Mouse (Mus musculus) erythroid progenitor cell, adult 5-6 weeks (primary cell): ENCODE results near the gene Otc. TPM values are rescaled to one million over a fixed set of nuclear protein-coding genes. Genes with fewer than 3 reads are reported as not detected.

ENCODE experiments used
- ATAC-seq: replicated peaks from 2 replicates; pipeline ENCODE4 v1.8.0; 2016; ENCODE audit warnings: moderate number of reproducible peaks, mild to moderate bottlenecking, moderate TSS enrichment, inconsistent platforms; ENCODE audit not compliant: poor library complexity, low FRiP score, severe bottlenecking
- total RNA-seq, 2 experiments: library from RNA; stranded (forward) in 1 of 2; stranded (reverse) in 1 of 2; fragments of 150-400 nt in 1 of 2; fragments of 186-747, 209-891 nt in 1 of 2; gene quantifications; 2 replicates each; pipeline versions ENCODE4 v1.2.3 to v1.2.4; 2015 to 2017; ENCODE audit warnings: low replicate concordance in 2 of 2

Gene Otc
- total RNA-seq (2015; ENCODE audit: low replicate concordance) (not detected in 2 replicates), total RNA-seq (2017; ENCODE audit: low replicate concordance) (not detected in 2 replicates)

DNA sequence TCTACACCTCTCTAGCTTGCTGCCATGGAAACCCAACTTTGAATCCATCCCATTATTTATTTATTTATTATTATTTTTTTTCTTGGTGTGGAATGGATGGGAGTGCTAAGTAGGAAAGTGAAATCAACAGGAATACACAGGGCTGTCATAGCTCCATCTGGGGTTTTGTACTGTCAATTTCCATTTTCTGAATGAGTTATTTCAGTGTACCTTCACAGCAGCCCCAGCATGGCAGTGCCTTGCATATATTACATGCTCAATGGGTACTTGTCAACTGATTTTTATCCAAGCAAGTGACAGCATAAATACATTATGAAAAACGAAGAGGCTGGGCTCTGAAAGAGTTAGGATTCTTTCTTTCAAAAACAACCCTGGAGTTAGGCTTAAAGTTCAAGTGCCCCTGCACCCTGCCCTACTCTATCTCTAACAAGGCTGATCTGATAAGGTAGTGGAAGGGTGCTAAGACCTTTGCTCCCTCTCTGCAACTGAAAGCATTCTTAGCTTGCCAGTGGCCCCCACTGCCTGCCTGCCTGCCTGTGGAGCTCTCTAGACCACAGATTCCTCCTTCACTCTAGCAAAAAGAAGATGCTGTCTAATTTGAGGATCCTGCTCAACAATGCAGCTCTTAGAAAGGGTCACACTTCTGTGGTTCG, at the start of gene Otc:
Gene Otc (plus strand): TSS at position 454 of the 653 bp plus-strand sequence.
- no peak for ATAC-seq

DNA sequence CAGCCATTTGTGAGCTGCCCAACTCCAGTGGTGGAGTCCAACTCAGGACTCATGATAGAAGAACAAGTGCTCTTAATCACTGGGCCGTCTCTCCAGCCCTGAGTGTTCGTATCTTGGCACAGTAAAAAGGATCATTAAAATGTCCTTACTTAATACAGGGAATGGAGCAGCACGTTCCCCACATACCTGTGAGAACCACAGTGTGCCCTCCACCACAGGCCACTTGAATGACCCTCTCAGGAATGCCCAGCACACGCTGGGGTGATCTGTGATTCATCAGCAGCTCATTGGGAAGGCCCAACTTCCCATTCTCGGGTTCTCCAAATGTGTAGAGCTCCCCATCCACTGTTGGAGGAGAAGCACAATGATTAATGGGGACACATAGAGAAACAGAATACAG, 46.2 kb upstream of the Otc start:
- ATAC-seq, result no peak

DNA sequence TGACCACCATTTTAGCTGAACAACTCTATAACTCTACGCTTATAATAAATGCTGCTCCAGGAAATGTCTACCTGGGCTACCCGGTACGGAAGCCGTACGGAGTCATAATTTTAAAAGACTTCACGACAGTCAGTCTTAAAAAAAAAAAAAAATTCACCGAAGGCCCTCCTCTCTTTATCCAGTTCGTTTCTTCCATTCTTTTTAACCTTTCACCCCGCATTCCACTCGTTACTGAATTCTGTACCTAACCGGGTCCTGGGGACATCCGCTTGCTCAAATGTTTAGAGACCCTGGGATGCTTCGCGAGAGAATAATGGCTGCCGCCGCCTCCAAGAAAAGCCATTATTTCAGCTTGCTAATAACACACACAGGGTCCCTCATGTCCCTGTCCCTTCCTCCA, 36.1 kb upstream of the Otc start:
- ATAC-seq, result no peak

DNA sequence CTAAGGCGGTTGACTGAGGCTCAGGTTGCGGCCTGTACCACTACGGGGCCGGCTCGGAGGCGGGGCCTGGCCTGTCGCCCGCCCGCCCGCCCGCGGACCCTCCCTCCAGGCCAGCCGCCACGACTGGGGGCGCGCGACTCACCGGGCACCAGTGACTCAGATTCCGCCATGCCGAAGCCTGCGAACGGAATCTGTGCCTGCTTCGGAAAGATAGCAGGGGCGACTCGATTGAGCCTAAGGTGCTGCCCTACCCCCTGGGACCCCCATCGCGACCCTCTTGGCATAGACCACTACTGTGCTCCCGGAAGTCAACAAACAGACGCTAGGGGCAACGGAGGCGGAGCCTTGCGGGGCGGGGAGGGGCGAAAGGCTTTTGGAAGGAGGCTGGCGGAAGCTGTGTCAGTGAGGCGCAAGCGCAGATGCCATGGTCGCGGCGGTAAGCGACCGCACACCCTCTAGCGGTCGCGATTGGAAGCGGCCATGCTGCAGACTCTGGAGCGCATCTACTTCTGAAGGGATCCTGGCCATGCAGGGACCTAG, 35.6 kb upstream of the Otc start, which contains the start of gene Rpgr:
Gene Rpgr (minus strand): TSS at position 511 of the 540 bp plus-strand sequence.
- ATAC-seq, result peak; percentile 100

DNA sequence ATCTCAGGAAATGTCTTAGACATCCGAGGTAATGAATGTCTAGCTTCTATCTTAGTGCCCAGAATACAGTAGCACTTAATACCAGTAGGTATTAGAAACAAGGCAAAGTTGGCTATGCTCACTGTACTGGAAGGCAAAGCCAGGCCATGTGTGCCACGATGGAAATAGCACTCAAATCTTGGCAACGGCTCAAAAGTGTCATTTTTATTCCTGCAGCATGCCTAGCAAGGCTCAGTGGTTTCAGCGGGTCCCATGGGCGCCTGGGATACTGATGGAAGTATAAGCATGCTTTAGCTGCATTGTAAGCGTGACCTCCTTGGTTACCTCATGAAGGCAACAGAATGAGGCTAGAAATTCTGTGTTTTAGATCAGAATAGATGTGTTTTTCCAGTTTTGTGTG, 32.8 kb upstream of the Otc start:
- ATAC-seq, result no peak

DNA sequence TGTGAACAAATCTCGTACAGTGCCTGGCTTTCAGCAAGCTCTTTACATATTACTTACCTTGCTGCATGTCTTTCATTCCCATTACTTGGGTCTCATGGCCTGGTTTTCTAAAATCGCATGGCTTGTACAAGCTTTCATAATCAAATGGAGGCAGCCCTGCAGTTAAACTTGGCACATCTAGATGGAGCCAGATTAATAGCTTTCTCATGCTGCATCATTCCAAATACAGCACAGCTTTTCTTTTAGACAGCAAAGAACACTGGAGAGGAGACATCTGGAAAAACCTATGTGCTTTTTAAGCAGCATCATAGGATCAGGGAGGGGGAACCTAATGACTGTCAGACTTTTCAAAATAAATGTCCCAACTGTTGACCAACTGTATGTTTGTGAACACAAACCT, 19.1 kb upstream of the Otc start:
- no peak for ATAC-seq

DNA sequence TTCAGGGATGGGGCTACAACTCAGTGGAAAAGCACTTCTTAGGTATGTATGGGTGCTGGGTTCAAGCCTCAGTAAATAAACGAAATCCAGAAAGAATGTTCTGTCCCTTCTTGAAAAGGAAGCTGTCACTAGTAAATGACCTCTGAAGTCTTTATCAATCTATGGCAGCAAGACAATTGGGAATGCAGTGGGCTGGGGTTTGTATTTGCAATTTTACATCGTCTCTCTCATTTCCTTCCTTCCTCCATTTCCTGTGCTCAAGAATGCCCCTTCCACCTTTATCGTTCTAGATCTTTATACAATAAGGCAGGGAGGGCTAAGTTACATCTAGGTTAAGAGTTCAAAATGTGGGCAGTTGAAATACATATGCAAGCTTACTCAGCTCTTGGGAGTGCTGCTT, 17.5 kb upstream of the Otc start:
- no peak for ATAC-seq

DNA sequence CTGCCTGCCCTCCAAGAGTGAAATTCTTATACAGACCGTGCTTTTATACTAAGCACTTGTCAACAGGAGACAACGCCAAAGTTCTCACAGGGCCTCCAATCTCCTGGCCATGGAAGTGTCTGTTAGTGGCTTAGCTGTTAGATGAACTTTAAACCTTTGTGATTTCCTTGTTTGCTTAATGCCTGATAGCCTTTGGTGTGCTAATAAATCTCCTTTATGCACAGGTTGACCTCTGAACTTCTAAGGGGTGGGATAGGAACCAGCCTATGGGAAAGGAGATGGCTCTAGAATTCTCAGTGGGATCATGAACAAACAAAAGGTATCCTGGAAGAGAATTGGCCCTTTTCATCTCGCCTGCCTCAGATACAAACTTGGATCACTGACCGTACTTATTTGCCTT, 12.6 kb upstream of the Otc start:
- ATAC-seq, result no peak

DNA sequence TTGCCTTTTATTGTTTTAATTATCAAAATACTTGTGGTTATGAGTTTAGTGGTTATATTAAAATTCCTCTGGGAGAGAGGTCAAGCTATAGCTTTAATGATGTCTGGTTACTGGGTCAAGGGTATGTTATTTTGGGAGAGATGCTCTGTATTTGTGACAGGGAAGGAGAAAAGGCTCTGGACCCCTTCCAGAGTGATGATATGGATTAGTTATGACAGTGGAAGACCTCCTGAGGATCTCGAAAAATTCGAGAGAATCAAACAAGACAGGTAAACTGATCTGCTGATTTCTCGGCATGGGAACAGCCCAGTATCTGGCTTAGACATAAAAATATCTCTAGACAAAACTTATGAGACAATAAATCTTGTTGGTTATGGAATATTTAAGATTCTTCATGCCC, 8.2 kb upstream of the Otc start:
- ATAC-seq, result no peak

DNA sequence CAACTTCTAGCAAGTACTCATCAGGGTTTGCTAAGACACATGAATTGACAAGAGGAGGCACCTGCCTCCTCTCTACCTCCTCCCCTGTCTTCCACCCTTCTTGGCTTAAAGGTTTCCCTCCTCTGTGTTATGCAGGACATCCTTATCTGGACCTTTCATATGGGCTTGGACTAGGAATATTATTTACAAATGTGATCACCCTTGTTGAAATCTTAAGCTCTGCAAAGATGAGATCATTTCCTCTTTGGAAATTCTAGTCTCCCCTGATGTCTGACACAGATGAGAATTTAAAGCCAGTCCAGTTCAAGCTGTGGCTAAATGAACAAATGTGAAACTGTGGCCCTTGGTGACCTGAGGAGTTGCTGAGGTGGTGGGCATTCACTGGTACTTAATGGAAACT, 748 bp upstream of the Otc start:
- ATAC-seq, result no peak

DNA sequence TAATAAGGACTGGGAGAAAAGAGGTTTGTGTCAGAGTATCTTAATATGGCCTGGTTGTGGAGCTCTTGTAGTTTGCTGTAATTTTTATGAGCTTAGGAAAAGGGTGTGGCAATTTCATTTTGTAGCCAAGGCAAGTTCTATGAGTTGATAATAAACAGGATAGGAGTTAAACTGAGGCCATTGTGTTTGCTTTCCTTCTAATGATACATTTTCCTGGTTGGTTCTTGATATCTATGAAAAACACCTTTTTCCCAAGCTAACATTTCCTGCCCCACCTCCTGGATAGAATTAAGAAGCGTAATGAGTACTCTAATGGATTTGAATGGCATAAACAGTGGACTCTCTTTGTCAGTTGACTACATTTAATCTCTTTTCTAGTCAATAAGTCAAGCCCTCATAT, 5.7 kb downstream of the Otc start:
- no peak for ATAC-seq

DNA sequence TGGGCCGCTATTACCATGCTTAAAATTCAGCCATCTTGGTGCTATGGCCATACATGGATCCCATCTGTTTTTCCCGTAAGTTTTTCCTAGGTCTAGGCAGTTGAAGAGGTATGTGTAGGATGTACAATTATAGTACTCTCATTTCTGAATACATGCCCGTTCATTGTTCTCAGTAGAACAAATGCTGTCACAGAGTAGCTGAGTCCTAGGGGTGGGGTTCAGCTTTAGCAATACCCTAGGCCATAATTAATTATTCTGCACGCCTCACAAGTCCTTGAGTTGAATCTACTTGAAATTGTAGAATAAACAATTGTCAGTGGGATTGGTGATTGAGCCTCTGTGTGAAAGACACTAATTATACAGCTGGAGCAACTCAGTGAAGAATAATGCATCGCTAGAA, 6.2 kb downstream of the Otc start:
- ATAC-seq, result no peak

DNA sequence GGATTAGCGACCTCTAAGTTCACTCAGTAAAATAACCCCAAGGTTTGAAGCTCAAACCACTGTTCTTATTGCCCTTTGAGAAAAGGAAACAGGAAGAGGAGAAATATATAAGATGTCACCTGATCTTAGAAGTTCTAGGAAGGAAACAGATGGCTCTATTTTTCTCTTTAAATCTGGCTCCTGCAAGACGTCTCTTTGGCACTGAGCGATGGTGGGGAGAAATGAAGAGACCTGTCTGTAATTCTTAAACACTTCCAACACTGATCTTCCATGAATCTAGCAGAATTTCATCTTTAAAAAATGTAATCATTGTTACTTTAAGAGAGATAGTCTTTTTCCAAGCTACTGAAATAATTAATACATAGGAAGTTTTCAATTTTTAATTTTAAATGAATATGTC, 16.2 kb downstream of the Otc start:
- no peak for ATAC-seq

DNA sequence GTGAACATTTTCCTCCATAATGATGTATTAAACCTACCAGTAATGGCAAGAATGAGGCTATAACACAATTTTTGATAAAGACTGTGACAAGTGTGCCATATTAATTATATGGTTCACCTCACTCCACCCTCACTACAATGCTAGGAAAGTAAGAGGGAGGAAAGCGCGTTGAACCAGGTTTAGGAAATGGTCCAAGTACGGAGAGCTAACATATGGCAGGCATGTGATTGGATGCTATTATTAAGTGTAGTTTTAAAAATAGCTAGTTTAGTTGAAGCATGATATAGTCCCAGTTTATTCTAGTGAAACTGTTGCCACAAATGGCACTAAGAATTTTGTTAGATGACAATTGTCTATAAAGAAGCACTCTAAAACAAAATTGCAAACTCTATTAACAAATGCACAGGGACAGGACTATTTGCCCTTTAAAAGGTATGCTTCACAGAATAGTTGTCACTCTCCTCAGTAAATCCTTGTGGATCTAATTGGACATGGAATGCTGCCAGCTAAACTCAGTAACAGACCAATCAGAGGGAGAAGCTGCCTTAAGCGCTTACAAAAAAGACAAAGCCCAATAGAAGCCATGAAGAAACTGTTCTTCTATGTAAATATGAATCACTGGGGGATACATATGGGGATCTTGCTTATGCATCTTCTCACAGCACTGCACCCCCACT, 16.8 kb downstream of the Otc start:
- ATAC-seq, result no peak

DNA sequence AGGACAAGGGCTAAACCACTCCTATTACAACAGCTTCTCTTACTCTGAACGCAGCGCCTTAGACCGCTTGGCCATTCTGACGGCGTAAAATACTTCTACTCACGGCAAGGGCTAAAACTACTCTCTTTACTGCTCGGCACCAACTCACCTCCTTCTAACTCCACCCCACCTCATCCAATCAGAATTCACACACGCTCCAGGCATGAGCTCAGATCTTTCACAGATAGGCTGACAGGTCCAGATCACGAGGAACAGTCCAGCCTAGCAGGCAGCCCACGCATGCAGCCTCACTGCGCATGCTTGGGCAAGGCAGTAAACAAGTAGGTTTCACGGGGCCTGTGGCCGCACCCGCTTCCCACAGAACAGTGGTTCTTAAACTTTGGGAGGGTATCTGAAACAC, 45.2 kb downstream of the Otc start:
- no peak for ATAC-seq

DNA sequence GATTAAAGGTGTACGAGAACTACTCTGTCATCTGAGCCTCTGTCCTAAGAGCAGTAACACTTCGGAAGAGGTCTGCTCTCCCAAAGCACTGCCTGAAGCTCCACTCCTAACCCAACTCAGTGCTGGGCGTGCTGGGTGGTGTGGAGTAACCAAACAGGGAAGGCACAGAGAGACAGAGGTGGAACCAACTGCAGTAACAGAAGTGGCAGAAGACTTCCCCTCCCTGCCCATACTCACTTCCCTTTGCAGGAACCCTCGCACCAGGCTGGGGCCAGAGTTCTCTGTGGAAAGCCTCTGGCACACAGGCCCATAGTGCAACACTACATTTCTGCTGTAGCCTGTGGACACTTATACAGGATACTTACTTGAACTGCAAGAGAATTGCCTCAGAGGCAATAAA, 66.1 kb downstream of the Otc start:
- no peak for ATAC-seq

DNA sequence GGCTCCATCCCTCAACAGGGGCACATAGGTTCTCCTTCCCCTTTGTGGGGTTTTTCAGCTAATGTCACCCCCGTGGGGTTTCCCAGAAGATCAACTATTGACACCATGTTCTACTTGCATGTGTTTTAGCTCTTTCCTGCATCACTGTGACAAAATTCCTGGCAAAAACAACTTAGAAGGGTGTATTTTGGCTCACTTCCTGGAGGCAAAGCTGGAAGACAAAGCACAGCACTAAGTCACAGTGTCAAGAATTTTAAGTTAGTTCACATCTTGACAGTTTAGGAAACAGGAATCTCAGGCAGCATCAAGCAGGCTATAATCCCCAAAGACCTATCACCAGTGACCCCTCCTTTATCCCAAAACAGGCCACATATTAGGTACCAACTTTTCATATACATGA, 78.1 kb downstream of the Otc start:
- no peak for ATAC-seq

DNA sequence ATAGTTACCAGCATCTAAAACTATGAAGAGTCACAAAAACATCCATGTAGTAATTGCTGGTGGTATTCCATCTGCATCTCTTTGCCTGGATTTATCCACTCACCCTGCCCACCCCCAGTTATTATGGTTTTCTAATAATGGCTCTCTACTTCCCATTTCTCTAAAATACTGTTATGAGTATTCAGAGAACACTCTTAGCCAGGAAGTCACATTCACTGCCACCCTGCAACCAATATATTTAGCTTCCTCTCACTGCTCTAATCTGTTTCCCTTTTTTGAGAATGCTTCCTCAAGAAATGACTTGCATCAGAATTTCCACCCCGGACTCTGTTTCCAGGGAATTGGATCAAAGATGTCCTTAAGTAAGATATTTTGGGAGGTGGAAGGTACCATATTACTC, 79.6 kb downstream of the Otc start:
- ATAC-seq, result no peak

DNA sequence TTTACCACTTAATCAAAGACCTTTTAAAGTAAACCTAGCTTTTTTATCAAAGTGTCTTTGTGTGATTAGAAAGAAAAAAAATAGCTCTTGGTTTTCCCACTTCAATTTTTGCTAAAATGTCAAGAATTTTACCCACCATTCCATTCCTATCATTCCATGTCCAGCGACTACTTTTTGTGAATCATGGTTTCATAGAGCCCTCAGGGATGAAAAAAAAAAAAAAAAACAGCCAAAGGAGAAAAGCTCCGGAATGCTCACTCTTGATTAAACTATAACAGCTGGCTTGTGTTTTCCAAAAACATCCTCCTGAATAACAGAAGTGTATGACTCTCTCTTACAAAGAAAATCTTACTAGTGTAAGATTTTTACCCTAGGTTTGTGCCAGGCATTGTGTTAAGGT, 84.7 kb downstream of the Otc start:
- no peak for ATAC-seq

DNA sequence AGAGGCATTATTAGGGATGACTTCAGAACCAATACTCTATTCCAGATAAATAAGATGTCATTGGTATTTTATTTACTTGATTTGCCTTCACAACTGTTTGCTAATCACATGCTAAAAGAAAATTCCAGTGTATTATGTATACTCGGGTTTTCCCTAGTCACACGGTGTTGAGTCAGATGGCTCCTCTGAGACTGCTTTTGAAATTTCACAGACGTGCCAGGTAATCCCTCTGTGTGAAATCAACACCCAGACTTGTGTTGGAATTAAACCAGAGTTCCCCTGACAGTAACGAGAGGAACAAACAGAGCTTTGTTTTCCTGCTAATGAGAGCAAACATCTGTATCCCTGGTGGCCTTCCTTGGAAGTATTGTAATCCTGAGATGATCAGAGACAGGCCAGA, 103.8 kb downstream of the Otc start:
- ATAC-seq, result no peak
